Mouse (Mus musculus) c-Kit-positive CD71-negative TER-119-negative erythroid progenitor cells, embryonic 14.5 days (primary cell): ENCODE measurements around the gene Selplg.

ENCODE experiments used
- DNase-seq: peaks from one replicate; pipeline ENCODE4 v3.0.0-alpha.2; 2013; ENCODE audit warnings: low read depth

Gene Selplg

GRCm38 (mm10) chr5:113771213-113772162 lies 61.0 kb downstream of the Selplg start:
- peak; percentile 78 for DNase-seq

GRCm38 (mm10) chr5:113768806-113769205 lies 63.6 kb downstream of the Selplg start:
- DNase-seq = no peak
